Mouse (Mus musculus) CH12.LX (cell line): ENCODE measurements around the gene Slc2a12. TPM values are rescaled to one million over a fixed set of nuclear protein-coding genes. Genes with fewer than 3 reads are reported as not detected.

Experiments
- DNase-seq: peaks from one replicate; pipeline ENCODE4 v3.0.0-alpha.2; 2013; ENCODE audit errors: extremely low read depth
- H3K27ac ChIP-seq: 2 replicates; pipeline ENCODE4 v1.5.1; 2012; ENCODE audit warnings: low read depth, mild to moderate bottlenecking, control low read depth, moderate library complexity; ENCODE audit not compliant: insufficient read depth
- H3K27me3 ChIP-seq: replicated peaks from 2 replicates; pipeline ENCODE3; 2012; ENCODE audit warnings: inconsistent platforms
- H3K36me3 ChIP-seq, 2 experiments: replicated peaks in 1 of 2; 2 replicates each; pipeline versions ENCODE3 to v1.6.1; 2012; ENCODE audit warnings: inconsistent platforms in 1 of 2, low read length in 1 of 2, mild to moderate bottlenecking in 1 of 2, mixed read lengths in 1 of 2, moderate library complexity in 1 of 2; ENCODE audit not compliant: control insufficient read depth in 1 of 2, insufficient read depth in 1 of 2
- H3K4me1 ChIP-seq, 2 experiments: 2 replicates each; pipeline ENCODE4 v1.6.1; 2012; ENCODE audit warnings: inconsistent platforms in 1 of 2, moderate library complexity in 1 of 2; ENCODE audit not compliant: insufficient read depth in 2 of 2, control insufficient read depth in 1 of 2
- H3K4me2 ChIP-seq: 2 replicates; pipeline ENCODE4 v1.6.1; 2012; ENCODE audit warnings: low read depth, mild to moderate bottlenecking, control low read depth; ENCODE audit not compliant: poor library complexity, insufficient read depth, severe bottlenecking
- H3K4me3 ChIP-seq, 3 experiments: fragments of 150-350 bp in 1 of 3; sonication (generic) in 1 of 3; replicated peaks in 1 of 3; 2 replicates each; pipeline versions ENCODE3 to v1.5.1; 2011 to 2012; ENCODE audit warnings: low read depth in 2 of 3, low read length in 2 of 3, mild to moderate bottlenecking in 2 of 3, moderate library complexity in 2 of 3, control low read depth in 1 of 3, improper control_type of control experiment in 1 of 3, inconsistent platforms in 1 of 3, mixed read lengths in 1 of 3; ENCODE audit not compliant: poor library complexity in 1 of 3
- H3K79me2 ChIP-seq: replicated peaks from 2 replicates; pipeline ENCODE4 v1.6.1; 2012; ENCODE audit warnings: mild to moderate bottlenecking, moderate library complexity; ENCODE audit not compliant: control insufficient read depth, poor library complexity, insufficient read depth, severe bottlenecking; ENCODE audit errors: extremely low read depth
- H3K9ac ChIP-seq: 2 replicates; pipeline ENCODE4 v1.6.1; 2012; ENCODE audit warnings: low read depth, mild to moderate bottlenecking, control low read depth, moderate library complexity; ENCODE audit not compliant: insufficient read depth
- H3K9me3 ChIP-seq: replicated peaks from 2 replicates; pipeline ENCODE3; 2012; ENCODE audit warnings: low read length, inconsistent platforms, mixed read lengths
- BHLHE40 ChIP-seq: IDR thresholded peaks from 2 replicates; pipeline ENCODE4 v1.6.1; 2011; ENCODE audit warnings: mild to moderate bottlenecking, low read depth, low read length, improper control_type of control experiment
- MEF2A ChIP-seq: IDR thresholded peaks from 2 replicates; pipeline ENCODE4 v1.6.1; 2014; ENCODE audit warnings: low read depth, mild to moderate bottlenecking, inconsistent platforms, low read length, improper control_type of control experiment, borderline replicate concordance
- NELFE ChIP-seq: IDR thresholded peaks from 2 replicates; pipeline ENCODE4 v1.6.1; 2011; ENCODE audit warnings: low read depth, low read length, improper control_type of control experiment
- TCF12 ChIP-seq: IDR thresholded peaks from 2 replicates; pipeline ENCODE4 v1.6.1; 2014; ENCODE audit warnings: low read depth, mild to moderate bottlenecking, inconsistent platforms, low read length, improper control_type of control experiment
- dilution Hi-C: fragments of 300-500 bp; cut with MboI; formaldehyde crosslinking; loops from 2 replicates; pipeline ENCODE4 v1.14.3; 2020; ENCODE audit warnings: low sequenced_read_pairs; ENCODE audit not compliant: extremely low pct_unique_long_range_greater_than_20kb, extremely low pct_ligation_motif_present
- in situ Hi-C: fragments of 300-500 bp; cut with MboI; formaldehyde crosslinking; loops from 3 replicates; pipeline ENCODE4 v1.14.3; 2019; ENCODE audit warnings: low sequenced_read_pairs, low pct_ligation_motif_present, low pct_unique_long_range_greater_than_20kb, mixed read lengths
- polyA plus RNA-seq: library from polyadenylated mRNA; unstranded; fragments of >175 nt; gene quantifications from 2 replicates; pipeline ENCODE4 v1.2.1, GENCODE M21; 2012; ENCODE audit warnings: low read depth; ENCODE audit not compliant: insufficient read length
- total RNA-seq, 2 experiments: library from RNA; depleted of rRNA; stranded (reverse); fragments of 300-350 nt in 1 of 2; fragments of >200 nt in 1 of 2; gene quantifications; 2 replicates each; pipeline ENCODE4 v1.2.3; 2012 to 2014

Slc2a12 gene
- total and polyA plus RNA-seq, 3 experiments: 0.25 TPM; not detected in 2

DNA sequence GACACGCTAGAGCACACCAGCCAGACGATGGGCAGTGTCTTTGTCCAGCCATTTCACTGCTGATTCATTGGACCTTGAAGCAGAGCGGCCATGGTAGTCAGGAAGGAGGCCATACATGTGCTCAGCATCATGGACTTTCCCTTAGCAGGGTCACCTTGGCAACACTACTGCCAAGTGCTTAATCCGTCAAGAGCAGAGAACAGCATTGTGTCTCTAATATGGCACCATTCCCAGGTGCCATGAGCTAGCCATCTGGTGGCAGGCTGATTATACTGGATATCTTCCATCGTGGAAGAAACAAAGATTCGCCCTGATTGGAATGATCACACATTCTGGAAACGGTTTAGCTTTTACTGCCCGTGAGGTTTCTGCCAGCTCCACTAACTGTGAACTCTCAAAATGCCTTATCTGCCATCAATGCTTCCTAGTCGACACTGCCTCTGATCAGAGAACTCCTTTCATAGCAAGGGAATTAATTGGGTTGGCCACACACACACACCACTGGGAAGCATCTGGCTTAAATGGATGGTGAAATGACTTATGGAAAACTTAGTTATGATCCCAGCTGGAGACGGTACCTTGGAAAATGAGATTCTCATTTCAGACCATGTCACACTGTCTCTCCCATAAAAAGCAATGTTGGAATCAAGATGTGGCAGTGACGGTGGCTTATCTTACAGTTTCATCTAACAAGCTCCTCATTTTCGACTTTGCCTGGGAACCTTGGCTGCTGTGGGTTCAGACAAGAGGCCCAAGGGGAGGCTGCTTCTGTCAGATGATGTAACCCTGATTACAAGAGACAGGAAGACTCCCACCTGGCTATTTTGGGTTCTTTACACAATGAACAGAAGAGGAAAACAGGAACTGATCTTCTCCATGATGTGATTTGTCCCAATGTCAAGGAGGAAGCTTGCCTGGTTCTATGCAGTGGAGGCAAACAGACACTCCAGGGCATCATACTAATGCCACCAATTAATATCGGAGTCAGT, 101.8 kb downstream of the Slc2a12 start:
- H3K27ac ChIP-seq: no peak overlapping the region
- H3K4me3 ChIP-seq: no peak overlapping the region
- no peak overlapping the region; the same call in 1 of the 2 replicates for H3K4me2 ChIP-seq
- TF ChIP-seq MEF2A (peak; percentile 22; the same call in 1 of the 2 replicates), BHLHE40 (no peak)
- in situ Hi-C loops: no loop called here
- H3K9me3 ChIP-seq: no peaks in the 10 kb centered on the region
- peaks cover 0 to 12% of the 10 kb centered on the region in 2 experiments; a peak in 2 of 4 replicates for H3K4me1 ChIP-seq
- H3K79me2 ChIP-seq: no peaks in the 10 kb centered on the region
- H3K27me3 ChIP-seq: no peaks in the 10 kb centered on the region
- H3K9ac ChIP-seq: no peak overlapping the region
- DNase-seq: no peak
- H3K36me3 ChIP-seq: no peaks in the 10 kb centered on the region
- dilution Hi-C loops: no loop called here

DNA sequence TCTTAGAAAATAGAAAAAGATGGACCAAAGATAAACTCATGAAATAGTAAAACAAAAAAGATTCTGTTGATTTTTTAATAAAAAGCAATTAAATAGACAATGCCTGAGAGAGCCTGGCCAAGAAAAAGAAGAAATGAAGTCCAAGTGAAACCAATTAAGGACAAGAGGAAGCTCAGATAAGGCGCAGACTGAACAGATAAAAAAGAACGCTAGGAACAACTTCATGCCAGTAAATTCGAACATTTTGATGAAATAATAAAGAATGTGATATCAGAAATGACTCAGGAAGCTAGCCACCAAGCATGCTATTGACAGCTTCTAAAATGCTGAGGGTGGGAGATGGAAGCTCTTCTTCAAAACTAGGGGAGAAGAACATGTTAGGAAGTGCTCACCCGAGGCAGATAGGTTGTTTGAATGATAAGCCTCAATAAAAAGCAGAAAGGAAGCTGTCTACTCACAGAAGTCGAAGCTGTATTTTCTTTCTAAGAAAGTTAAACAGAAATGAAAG, 106.4 kb downstream of the Slc2a12 start:
- dilution Hi-C loops: no loop called here
- DNase-seq: no peak
- H3K36me3 ChIP-seq: no peaks in the 10 kb centered on the region
- in situ Hi-C loops: no loop called here
- no peaks in the 10 kb centered on the region for H3K9me3 ChIP-seq
- H3K27me3 ChIP-seq: no peaks in the 10 kb centered on the region
- TF ChIP-seq NELFE (no peak), TCF12 (no peak)
- no peaks in the 10 kb centered on the region for H3K79me2 ChIP-seq
- H3K4me2 ChIP-seq: no peak overlapping the region
- no peak overlapping the region for H3K4me3 ChIP-seq
- no peak overlapping the region for H3K27ac ChIP-seq
- H3K4me1 ChIP-seq: peaks cover 0 to 11% of the 10 kb centered on the region in 2 experiments; a peak in 2 of 4 replicates
- H3K9ac ChIP-seq: no peak overlapping the region

Other genes starting within 250 kb of the Slc2a12 start
- gene Tbpl1, start 86.9 kb downstream of the Slc2a12 start, total RNA-seq (2012; rRNA removed): 34.6 and 37.9 TPM in 2 replicates
- gene Tbpl1, start 86.9 kb downstream of the Slc2a12 start, total RNA-seq (2014; rRNA removed): 54.6 and 60.3 TPM in 2 replicates
- gene Tbpl1, start 86.9 kb downstream of the Slc2a12 start, polyA plus RNA-seq: 46.9 and 47.9 TPM in 2 replicates
- not detected in 2 replicates for gene Tcf21, start 175.2 kb downstream of the Slc2a12 start, total RNA-seq (2012; rRNA removed)
- not detected in 2 replicates for gene Tcf21, start 175.2 kb downstream of the Slc2a12 start, total RNA-seq (2014; rRNA removed)
- not detected in 2 replicates for gene Tcf21, start 175.2 kb downstream of the Slc2a12 start, polyA plus RNA-seq